Mouse (Mus musculus): ENCODE measurements at regions not wholly inside any gene's neighbourhood (a gene's known extent, or its start where the extent isn't known, plus 50 kb on each side); places are given as distances from the start of the nearest gene placed in this dataset.

GRCm38 (mm10) chr1:136726145-136726935 is 101.6 kb downstream of the Zfp281 start:
- TF ChIP-seq EP300 (IDR thresholded peaks at IDR 0.05): no peak
- TF ChIP-seq CTCF (IDR thresholded peaks at IDR 0.05): peak; percentile 76
- Histone ChIP-seq H3K27me3 (replicated peaks; ENCODE audit: insufficient read depth, low read length) (no peaks in the 10 kb centered on the region), H3K9me3 (ENCODE audit: low read length) (no peaks in the 10 kb centered on the region), H3K4me1 (ENCODE audit: insufficient read depth, low read depth, low read length) (no peaks in the 10 kb centered on the region), H3K4me3 (ENCODE audit: low read depth, low read length) (no peak overlapping the region), H3K27ac (ENCODE audit: low read length) (no peak overlapping the region), H3K4me2 (replicated peaks; ENCODE audit: low read depth, low read length) (no peak overlapping the region), H3K9ac (replicated peaks; ENCODE audit: low read depth) (no peak overlapping the region), H3K36me3 (ENCODE audit: insufficient read depth, low read length) (no peaks in the 10 kb centered on the region)
- WGBS: 70% methylated on average over 11 of the region's 11 CpGs
- ATAC-seq (no peak), DNase-seq (ENCODE audit: low spot score) (peak; percentile 50)

- no peak for ATAC-seq
- H3K27ac ChIP-seq (ENCODE audit: low read length): no peak overlapping the region
- no peaks in the 10 kb centered on the region for H3K27me3 ChIP-seq (replicated peaks; ENCODE audit: insufficient read depth, low read length)
- no peak overlapping the region for H3K9ac ChIP-seq (replicated peaks; ENCODE audit: low read depth)
- no peaks in the 10 kb centered on the region for H3K9me3 ChIP-seq (ENCODE audit: low read length)
- no peak overlapping the region for H3K4me2 ChIP-seq (replicated peaks; ENCODE audit: low read depth, low read length)
- H3K4me3 ChIP-seq (ENCODE audit: low read depth, low read length): no peak overlapping the region
- no peak for DNase-seq (ENCODE audit: low spot score)
- H3K4me1 ChIP-seq (ENCODE audit: insufficient read depth, low read depth, low read length): no peaks in the 10 kb centered on the region
- no peak for TF ChIP-seq EP300 (IDR thresholded peaks at IDR 0.05)
- no peak for TF ChIP-seq CTCF (IDR thresholded peaks at IDR 0.05)
- H3K36me3 ChIP-seq (ENCODE audit: insufficient read depth, low read length): no peaks in the 10 kb centered on the region
- 66% methylated on average over 7 of the region's 7 CpGs for whole genome bisulfite sequencing
These were observed 103.3 kb downstream of the Zfp281 start for GRCm38 (mm10) chr1:136727868-136728631.

GRCm38 (mm10) chr1:136728632-136728944 is 103.9 kb downstream of the Zfp281 start:
- TF ChIP-seq EP300 (IDR thresholded peaks at IDR 0.05) (no peak), CTCF (IDR thresholded peaks at IDR 0.05) (no peak)
- 86% methylated on average over 4 of the region's 4 CpGs for WGBS
- no peak for ATAC-seq

GRCm38 (mm10) chr1:136730638-136731037 is 105.9 kb downstream of the Zfp281 start:
- Histone ChIP-seq H3K9ac (replicated peaks; ENCODE audit: low read depth) (no peak overlapping the region), H3K4me3 (ENCODE audit: low read depth, low read length) (no peak overlapping the region), H3K9me3 (ENCODE audit: low read length) (no peaks in the 10 kb centered on the region), H3K4me2 (replicated peaks; ENCODE audit: low read depth, low read length) (no peak overlapping the region), H3K36me3 (ENCODE audit: insufficient read depth, low read length) (no peaks in the 10 kb centered on the region), H3K4me1 (ENCODE audit: insufficient read depth, low read depth, low read length) (no peaks in the 10 kb centered on the region), H3K27me3 (replicated peaks; ENCODE audit: insufficient read depth, low read length) (no peaks in the 10 kb centered on the region), H3K27ac (ENCODE audit: low read length) (no peak overlapping the region)
- TF ChIP-seq CTCF (IDR thresholded peaks at IDR 0.05) (no peak), EP300 (IDR thresholded peaks at IDR 0.05) (no peak)
- 56% methylated on average over 11 of the region's 11 CpGs for WGBS
- ATAC-seq (no peak), DNase-seq (ENCODE audit: low spot score) (no peak)

More at GRCm38 (mm10) chr1:136728632-136728944, 103.9 kb downstream of the Zfp281 start:
- Histone ChIP-seq H3K36me3 (ENCODE audit: insufficient read depth, low read length) (no peaks in the 10 kb centered on the region), H3K4me2 (replicated peaks; ENCODE audit: low read depth, low read length) (no peak overlapping the region), H3K9me3 (ENCODE audit: low read length) (no peaks in the 10 kb centered on the region), H3K4me3 (ENCODE audit: low read depth, low read length) (no peak overlapping the region), H3K9ac (replicated peaks; ENCODE audit: low read depth) (no peak overlapping the region), H3K27me3 (replicated peaks; ENCODE audit: insufficient read depth, low read length) (no peaks in the 10 kb centered on the region), H3K27ac (ENCODE audit: low read length) (no peak overlapping the region), H3K4me1 (ENCODE audit: insufficient read depth, low read depth, low read length) (no peaks in the 10 kb centered on the region)
- DNase-seq (ENCODE audit: low spot score): no peak

DNA sequence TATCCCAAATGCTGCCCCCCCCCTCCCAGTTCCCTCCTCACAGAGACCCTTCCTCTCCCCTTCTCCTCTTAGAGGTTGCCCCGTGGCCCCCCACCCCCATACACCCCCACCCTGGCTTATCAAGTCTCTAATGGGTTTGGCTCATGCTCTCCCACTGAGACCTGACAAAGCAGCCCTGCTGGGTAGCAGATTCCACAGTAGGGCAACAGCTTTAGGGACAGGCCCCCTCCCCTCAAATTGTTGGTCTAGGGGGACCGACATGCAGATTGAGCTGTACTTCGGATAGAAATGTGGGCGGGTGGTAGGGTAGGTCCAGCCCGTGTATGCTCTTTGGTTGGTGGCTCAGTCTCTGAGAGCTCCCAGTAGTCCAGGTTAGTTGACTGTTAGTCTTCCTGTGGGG is 113.3 kb downstream of the Zfp281 start:
- Histone ChIP-seq H3K9me3 (ENCODE audit: low read length) (no peaks in the 10 kb centered on the region), H3K9ac (replicated peaks; ENCODE audit: low read depth) (no peak overlapping the region), H3K27me3 (replicated peaks; ENCODE audit: insufficient read depth, low read length) (no peaks in the 10 kb centered on the region), H3K4me1 (ENCODE audit: insufficient read depth, low read depth, low read length) (no peaks in the 10 kb centered on the region), H3K4me3 (ENCODE audit: low read depth, low read length) (no peak overlapping the region), H3K4me2 (replicated peaks; ENCODE audit: low read depth, low read length) (no peak overlapping the region), H3K27ac (ENCODE audit: low read length) (no peak overlapping the region), H3K36me3 (ENCODE audit: insufficient read depth, low read length) (no peaks in the 10 kb centered on the region)
- ATAC-seq: no peak
- DNase-seq (ENCODE audit: low spot score): no peak
- no peak for TF ChIP-seq CTCF (IDR thresholded peaks at IDR 0.05)
- no peak for TF ChIP-seq EP300 (IDR thresholded peaks at IDR 0.05)
- 41% methylated on average over 5 of the region's 5 CpGs for WGBS

DNA sequence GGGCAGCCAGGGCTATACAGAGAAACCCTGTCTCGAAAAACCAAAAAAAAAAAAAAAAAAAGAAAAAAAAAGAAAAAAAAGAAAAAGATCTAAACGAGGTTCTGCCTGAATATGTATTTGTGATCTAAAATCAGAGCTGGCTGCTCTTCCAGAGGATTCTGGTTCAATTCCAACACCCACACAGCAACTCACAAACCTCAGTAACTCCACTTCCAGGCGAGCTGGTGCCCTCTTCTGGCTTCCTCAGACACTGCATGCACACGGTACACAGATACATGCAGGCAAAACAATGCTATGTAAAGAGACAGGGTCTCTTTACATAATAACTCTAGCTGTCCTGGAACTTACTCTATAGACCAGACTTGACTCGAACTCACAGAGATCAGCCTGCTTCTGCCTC is 114.8 kb downstream of the Zfp281 start:
- no peaks in the 10 kb centered on the region for H3K27me3 ChIP-seq (replicated peaks; ENCODE audit: insufficient read depth, low read length)
- ATAC-seq: no peak
- no peak overlapping the region for H3K27ac ChIP-seq (ENCODE audit: low read length)
- 72% methylated on average over 5 of the region's 5 CpGs for WGBS
- no peak overlapping the region for H3K4me3 ChIP-seq (ENCODE audit: low read depth, low read length)
- no peaks in the 10 kb centered on the region for H3K4me1 ChIP-seq (ENCODE audit: insufficient read depth, low read depth, low read length)
- H3K36me3 ChIP-seq (ENCODE audit: insufficient read depth, low read length): no peaks in the 10 kb centered on the region
- peak; percentile 28 for DNase-seq (ENCODE audit: low spot score)
- TF ChIP-seq CTCF (IDR thresholded peaks at IDR 0.05) (peak; percentile 75), EP300 (IDR thresholded peaks at IDR 0.05) (no peak)
- H3K9ac ChIP-seq (replicated peaks; ENCODE audit: low read depth): no peak overlapping the region
- H3K4me2 ChIP-seq (replicated peaks; ENCODE audit: low read depth, low read length): no peak overlapping the region
- no peaks in the 10 kb centered on the region for H3K9me3 ChIP-seq (ENCODE audit: low read length)

Measured in lung, postnatal 0 days (tissue).